Mouse (Mus musculus): ENCODE measurements at regions not wholly inside any gene's neighbourhood (a gene's known extent, or its start where the extent isn't known, plus 50 kb on each side); places are given as distances from the start of the nearest gene placed in this dataset.

DNA sequence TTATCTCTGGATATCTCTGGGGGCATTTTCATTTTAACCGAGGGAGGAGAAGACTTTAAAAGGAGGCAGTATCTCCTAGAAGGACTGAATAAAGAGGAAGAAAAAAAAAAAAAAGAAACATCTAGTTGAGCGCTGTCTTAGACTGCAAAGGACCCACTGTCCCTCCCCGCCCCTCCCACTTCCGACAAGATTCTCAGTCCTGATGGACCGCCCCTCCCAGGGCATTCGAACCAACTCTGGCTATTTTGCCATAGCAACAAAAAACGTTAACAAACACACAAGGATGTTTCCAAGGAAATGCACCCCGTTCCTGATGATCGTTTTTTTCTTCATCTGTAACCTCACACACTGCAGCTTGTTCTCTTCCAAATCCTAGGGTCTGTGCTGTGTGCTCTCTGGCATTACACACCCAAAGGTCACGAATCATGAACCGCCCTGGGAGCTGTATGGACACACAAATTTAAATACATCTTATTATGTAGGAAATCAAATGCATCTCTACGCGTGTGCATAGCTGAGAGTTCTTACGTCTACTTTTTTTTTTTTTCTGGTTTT, 75.8 kb downstream of the Rnd3 start:
- WGBS, result 68% methylated on average over 14 of the region's 14 CpGs
- H3K4me2 ChIP-seq, result no peak overlapping the region
- no peak overlapping the region for H3K9ac ChIP-seq
- H3K36me3 ChIP-seq, result no peaks in the 10 kb centered on the region
- H3K9me3 ChIP-seq, result no peaks in the 10 kb centered on the region
- no peaks in the 10 kb centered on the region; the same call in 1 of the 2 replicates for H3K4me1 ChIP-seq (replicated peaks)
- no peak overlapping the region for H3K27ac ChIP-seq (replicated peaks)
- H3K27me3 ChIP-seq, result no peaks in the 10 kb centered on the region
- no peak for ATAC-seq (ENCODE audit: low read depth)
- H3K4me3 ChIP-seq, result no peak overlapping the region

DNA sequence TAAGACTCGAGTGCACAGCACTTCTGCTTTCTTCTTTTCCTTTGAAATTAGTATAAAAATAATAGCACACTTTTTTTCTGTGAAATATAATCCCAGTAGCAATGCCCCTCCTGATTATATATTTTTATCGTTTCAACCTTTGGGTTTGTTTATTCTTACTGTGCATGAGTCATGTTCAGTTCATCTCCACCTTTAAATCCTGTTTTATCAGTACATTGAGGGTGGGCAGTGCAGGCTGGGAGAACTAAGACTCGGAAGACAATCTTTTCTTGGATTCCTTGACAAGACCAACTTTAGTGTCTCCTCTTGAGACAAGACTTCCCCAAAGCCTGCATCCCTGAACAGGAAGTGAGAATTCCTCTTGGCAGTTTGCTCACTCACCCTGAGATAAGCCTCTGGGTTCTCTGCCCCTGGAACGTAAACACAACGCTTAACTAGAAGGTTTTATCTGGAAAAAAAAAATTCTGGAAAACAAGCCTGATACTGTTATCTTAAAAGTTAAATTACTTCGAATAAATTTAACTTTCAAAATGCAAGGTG, 76.5 kb downstream of the Rnd3 start:
- Histone ChIP-seq H3K4me3 (no peak overlapping the region), H3K36me3 (no peaks in the 10 kb centered on the region), H3K4me2 (no peak overlapping the region), H3K9ac (no peak overlapping the region), H3K27me3 (no peaks in the 10 kb centered on the region), H3K4me1 (replicated peaks) (no peaks in the 10 kb centered on the region; the same call in 1 of the 2 replicates), H3K27ac (replicated peaks) (no peak overlapping the region), H3K9me3 (no peaks in the 10 kb centered on the region)
- ATAC-seq (ENCODE audit: low read depth), result no peak
- WGBS, result 75% methylated on average over 6 of the region's 6 CpGs

DNA sequence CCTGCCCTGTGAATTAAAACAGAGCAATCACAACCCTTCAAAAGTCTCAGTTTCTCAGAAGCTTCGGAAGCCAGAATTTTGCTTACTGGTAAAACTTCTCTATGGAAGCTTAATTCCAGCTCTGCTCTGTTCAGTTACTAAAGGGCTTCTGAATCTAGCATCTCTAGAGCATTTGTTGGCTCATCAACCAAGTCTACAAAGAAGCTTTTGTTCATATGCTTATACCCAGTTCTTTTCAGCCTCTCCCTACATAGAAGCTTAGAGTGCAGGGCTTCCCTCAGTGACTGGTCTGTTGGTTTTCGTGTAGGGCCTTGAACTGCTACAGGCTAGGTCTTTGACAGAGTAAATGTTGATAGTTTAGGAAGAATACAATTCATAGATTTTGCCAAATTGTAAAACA, 78.0 kb downstream of the Rnd3 start:
- no peak overlapping the region for H3K9ac ChIP-seq
- no peak overlapping the region for H3K4me3 ChIP-seq
- no peaks in the 10 kb centered on the region for H3K9me3 ChIP-seq
- peaks cover 9% of the 10 kb centered on the region for H3K4me1 ChIP-seq (replicated peaks)
- WGBS, result 64% methylated on average over 2 of the region's 2 CpGs
- no peak for ATAC-seq (ENCODE audit: low read depth)
- H3K27ac ChIP-seq (replicated peaks), result no peak overlapping the region
- H3K4me2 ChIP-seq, result no peak overlapping the region
- H3K36me3 ChIP-seq, result no peaks in the 10 kb centered on the region
- no peaks in the 10 kb centered on the region for H3K27me3 ChIP-seq

DNA sequence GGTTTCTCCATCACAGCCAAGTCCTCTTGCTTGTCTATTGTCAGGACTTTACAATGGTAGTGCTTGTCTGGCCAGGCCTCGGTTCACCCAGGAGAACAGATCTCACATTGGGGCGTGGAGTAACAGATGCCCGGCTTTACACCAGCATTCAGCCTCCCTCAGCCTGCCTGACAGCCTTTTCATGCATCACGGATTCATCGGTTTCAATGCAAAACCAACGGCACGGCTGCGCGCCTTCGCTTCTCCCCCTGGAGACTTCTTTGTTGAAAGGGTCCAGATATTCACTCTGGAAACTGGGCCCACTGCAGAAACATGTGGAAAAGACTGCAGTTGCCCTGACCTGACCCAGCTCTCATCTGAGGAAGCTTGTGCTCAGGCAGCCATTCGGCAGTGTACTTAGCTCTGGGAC, 82.5 kb downstream of the Rnd3 start:
- Histone ChIP-seq H3K9ac (peak overlapping the region; percentile 41; the same call in 1 of the 2 replicates), H3K36me3 (no peaks in the 10 kb centered on the region), H3K4me2 (peak overlapping the region; percentile 36), H3K4me3 (no peak overlapping the region), H3K4me1 (replicated peaks) (peaks cover 14% of the 10 kb centered on the region), H3K27ac (replicated peaks) (peak overlapping the region; percentile 88), H3K9me3 (no peaks in the 10 kb centered on the region), H3K27me3 (no peaks in the 10 kb centered on the region)
- WGBS, result 22% methylated on average over 11 of the region's 11 CpGs
- peak; percentile 92 for ATAC-seq (ENCODE audit: low read depth)

DNA sequence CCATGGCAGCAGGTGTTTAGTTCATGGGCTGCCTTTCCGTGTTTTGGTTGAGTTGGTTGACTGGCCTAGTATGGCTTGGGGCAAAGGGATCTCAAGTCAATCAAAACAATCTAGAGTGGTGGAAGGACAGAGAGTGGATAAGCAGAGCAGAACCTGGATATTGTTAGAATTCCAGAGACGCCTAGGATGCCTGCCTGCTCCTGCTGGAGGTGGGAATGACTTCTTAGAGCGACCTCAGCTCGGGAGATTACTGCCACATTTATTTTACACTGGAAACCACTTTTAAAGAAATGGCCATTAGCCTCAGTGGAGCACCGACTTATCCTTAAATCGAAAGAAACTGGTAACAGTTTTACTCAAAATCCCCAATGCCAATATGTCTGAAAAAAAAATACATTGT, 83.1 kb downstream of the Rnd3 start:
- no peaks in the 10 kb centered on the region for H3K27me3 ChIP-seq
- H3K4me3 ChIP-seq, result no peak overlapping the region
- no peaks in the 10 kb centered on the region for H3K36me3 ChIP-seq
- H3K4me2 ChIP-seq, result no peak overlapping the region
- no peak overlapping the region for H3K9ac ChIP-seq
- H3K9me3 ChIP-seq, result no peaks in the 10 kb centered on the region
- peak overlapping the region; percentile 88 for H3K27ac ChIP-seq (replicated peaks)
- WGBS, result 53% methylated on average over 6 of the region's 6 CpGs
- no peak for ATAC-seq (ENCODE audit: low read depth)
- H3K4me1 ChIP-seq (replicated peaks), result peaks cover 14% of the 10 kb centered on the region

DNA sequence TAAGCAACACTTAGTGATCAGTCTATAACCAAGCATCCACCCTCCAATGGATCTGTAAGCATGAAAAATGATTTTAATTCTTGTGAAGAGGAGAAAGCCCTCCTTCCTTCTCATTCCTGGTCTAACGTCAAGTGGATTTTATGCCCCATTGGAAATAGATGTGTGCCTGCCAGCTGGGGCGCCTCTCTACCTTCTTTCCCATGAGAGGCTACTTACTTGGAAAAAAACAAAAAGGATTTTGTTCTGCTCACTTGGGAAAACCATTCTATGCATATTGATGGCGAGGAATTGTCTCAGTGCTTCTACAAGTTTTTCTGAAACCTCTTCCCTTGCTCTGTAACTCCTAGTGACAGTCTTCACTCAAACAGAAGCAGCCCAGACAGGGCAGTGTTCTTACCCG, 84.1 kb downstream of the Rnd3 start:
- Histone ChIP-seq H3K9me3 (no peaks in the 10 kb centered on the region), H3K27me3 (no peaks in the 10 kb centered on the region), H3K4me3 (no peak overlapping the region), H3K4me2 (no peak overlapping the region), H3K27ac (replicated peaks) (no peak overlapping the region), H3K4me1 (replicated peaks) (peaks cover 14% of the 10 kb centered on the region), H3K36me3 (no peaks in the 10 kb centered on the region), H3K9ac (no peak overlapping the region)
- 37% methylated on average over 4 of the region's 4 CpGs for WGBS
- no peak for ATAC-seq (ENCODE audit: low read depth)

DNA sequence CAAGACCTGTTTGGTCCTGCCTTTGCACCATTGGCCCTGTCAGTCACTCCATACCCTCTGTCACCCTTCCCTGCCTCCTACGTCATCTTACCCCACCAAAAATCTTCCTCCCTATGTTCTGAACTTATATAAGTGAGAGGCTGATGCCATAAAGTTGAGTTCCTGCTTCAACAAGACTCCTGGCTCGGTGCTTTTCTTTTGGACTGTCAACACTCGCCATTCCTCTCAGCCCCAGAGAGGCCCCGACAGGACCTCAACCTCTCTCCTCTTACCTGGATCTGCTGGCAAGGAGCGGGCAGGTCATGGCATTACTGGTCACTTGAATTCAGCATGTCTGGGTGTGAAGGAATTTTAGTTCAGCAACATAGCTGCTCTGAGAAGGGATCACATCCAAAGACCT, 86.9 kb downstream of the Rnd3 start:
- H3K9ac ChIP-seq, result no peak overlapping the region
- H3K4me3 ChIP-seq, result no peak overlapping the region
- H3K27me3 ChIP-seq, result no peaks in the 10 kb centered on the region
- no peak for ATAC-seq (ENCODE audit: low read depth)
- 94% methylated on average over 5 of the region's 5 CpGs for WGBS
- no peaks in the 10 kb centered on the region for H3K36me3 ChIP-seq
- no peak overlapping the region for H3K4me2 ChIP-seq
- H3K27ac ChIP-seq (replicated peaks), result no peak overlapping the region
- H3K4me1 ChIP-seq (replicated peaks), result peaks cover 14% of the 10 kb centered on the region
- H3K9me3 ChIP-seq, result no peaks in the 10 kb centered on the region

DNA sequence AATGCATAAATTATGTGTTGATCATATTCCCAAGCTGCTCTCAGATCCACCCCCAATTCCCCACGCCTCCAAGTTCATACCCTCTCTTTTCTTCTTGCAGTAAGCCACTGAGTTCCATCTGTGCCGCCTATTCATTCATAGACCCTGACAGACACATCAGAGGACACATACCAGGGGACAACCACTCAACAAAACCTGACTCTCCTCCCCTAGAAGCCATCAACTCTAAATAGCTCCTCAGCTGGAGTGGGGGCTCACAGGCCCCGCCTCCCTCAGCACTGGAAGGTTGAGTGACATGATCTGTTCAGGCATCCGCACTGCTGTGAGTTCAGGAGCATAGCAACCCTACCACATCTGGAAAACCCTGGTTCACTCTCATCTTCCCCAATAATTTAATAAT, 90.8 kb downstream of the Rnd3 start:
- Histone ChIP-seq H3K4me2 (no peak overlapping the region), H3K9ac (no peak overlapping the region), H3K27me3 (no peaks in the 10 kb centered on the region), H3K27ac (replicated peaks) (no peak overlapping the region), H3K4me1 (replicated peaks) (peaks cover 11% of the 10 kb centered on the region), H3K4me3 (no peak overlapping the region), H3K36me3 (no peaks in the 10 kb centered on the region), H3K9me3 (no peaks in the 10 kb centered on the region)
- WGBS, result 74% methylated on average over 4 of the region's 4 CpGs
- no peak for ATAC-seq (ENCODE audit: low read depth)

DNA sequence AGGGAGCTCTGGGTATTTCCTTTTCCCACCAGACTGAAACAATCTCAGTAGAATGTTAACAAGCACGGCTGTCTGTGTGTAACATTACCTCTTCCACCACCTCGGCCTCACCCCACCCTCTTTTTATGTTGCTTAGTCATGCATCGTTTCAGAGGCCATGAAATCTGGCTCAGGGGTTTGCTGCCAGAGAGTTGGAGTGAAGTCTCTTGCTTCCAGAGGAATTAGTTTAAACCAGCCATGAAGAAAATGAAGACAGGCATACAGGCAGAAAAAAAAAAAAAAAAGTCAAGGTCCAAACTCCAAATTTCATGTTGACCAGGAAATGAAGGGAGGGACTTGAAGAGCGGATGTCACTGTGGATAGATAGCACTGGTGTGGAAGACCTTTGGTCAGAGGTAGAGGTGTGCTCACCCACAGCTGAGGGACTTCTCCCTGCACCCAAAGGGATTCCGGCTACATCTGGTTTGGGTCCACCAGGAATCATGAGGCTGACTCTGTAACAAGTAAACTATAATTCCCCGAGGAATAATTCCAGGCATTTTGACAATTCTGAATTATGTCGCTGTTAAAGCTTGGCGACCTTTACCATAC, 92.7 kb downstream of the Rnd3 start:
- no peak overlapping the region for H3K9ac ChIP-seq
- 41% methylated on average over 8 of the region's 8 CpGs for WGBS
- H3K36me3 ChIP-seq, result no peaks in the 10 kb centered on the region

DNA sequence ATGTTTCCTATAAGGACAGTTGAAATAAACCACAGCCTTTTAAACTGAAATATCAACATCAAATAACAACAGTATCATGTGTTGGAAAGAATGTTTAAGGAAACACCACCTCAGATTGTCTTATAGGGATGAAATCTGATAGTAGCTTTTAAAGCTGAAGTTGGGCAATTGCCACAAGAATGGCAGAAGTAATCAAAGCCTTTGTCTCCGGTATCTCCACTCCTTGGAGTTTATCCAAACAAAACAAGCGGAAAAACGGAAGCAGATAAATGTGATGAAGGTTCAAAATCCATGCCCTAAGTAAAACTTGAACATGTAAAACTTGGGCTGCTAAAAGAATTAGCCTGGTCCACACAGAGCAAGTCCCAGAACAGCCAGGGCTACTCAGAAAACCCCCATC, 93.6 kb downstream of the Rnd3 start:
- Histone ChIP-seq H3K9ac (no peak overlapping the region), H3K27me3 (no peaks in the 10 kb centered on the region), H3K27ac (replicated peaks) (no peak overlapping the region), H3K4me1 (replicated peaks) (peaks cover 11% of the 10 kb centered on the region), H3K9me3 (no peaks in the 10 kb centered on the region), H3K36me3 (no peaks in the 10 kb centered on the region), H3K4me2 (no peak overlapping the region), H3K4me3 (no peak overlapping the region)
- ATAC-seq (ENCODE audit: low read depth), result no peak
- 67% methylated on average over 3 of the region's 3 CpGs for WGBS

More for the DNA sequence above, 92.7 kb downstream of the Rnd3 start:
- H3K9me3 ChIP-seq, result no peaks in the 10 kb centered on the region
- H3K4me2 ChIP-seq, result no peak overlapping the region
- no peak for ATAC-seq (ENCODE audit: low read depth)
- H3K4me1 ChIP-seq (replicated peaks), result peaks cover 11% of the 10 kb centered on the region
- H3K27me3 ChIP-seq, result no peaks in the 10 kb centered on the region
- H3K4me3 ChIP-seq, result no peak overlapping the region
- H3K27ac ChIP-seq (replicated peaks), result no peak overlapping the region

DNA sequence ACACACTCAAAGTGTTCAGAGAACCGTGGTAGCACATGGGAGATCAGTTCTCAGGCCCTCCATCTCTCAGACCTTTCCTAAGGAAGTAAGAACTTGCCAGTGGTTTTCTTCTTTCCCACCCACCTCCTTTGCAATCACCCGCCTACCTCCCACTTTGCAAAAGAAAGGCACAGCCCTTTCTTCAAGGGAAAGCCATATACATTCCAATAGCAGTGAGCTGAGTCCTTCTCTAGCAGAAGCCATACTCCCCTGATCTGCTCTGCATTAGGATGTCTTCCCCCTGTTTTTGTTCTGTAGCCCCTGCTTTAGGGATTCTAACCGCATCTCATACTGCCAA, 99.1 kb downstream of the Rnd3 start:
- WGBS, result 58% methylated on average over 3 of the region's 3 CpGs
- no peaks in the 10 kb centered on the region for H3K36me3 ChIP-seq
- no peak for ATAC-seq (ENCODE audit: low read depth)

DNA sequence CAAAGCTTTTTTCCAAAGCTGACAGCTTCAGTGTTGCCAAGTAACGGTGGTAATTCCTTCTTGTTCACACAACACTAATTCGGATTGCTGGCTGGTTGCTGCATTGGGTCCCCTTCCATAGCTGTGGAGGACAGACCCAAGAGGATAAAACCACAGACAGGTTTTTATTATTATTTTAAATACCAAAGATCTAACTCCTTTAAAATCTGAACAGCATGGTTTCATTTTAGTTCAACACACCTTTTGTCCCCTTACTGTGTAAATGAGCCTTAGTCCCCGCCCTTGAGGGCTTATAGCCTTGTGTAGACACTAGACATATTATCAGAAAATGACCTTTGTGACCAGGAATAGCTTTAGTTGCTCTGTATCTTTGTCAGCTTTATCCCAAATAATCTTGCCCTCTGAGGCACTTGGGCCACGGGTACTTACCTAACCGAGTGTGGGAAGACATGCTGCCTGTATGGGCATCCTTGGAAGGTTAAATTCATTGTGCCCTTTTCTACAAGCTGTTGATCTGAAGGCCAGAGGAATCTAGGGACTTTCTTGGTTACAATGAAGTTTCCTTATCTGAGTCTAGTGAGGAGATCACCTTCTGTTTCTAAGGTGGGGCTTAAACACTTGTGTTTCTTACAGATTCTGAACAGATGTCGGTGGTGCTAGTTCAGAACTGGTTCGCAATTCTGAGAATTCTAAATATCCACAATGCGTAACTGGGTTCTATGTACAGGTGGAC, 99.6 kb downstream of the Rnd3 start:
- ATAC-seq (ENCODE audit: low read depth), result no peak
- Histone ChIP-seq H3K27me3 (no peaks in the 10 kb centered on the region), H3K4me1 (replicated peaks) (peaks cover 15% of the 10 kb centered on the region), H3K9me3 (no peaks in the 10 kb centered on the region), H3K4me3 (no peak overlapping the region), H3K36me3 (no peaks in the 10 kb centered on the region), H3K27ac (replicated peaks) (no peak overlapping the region), H3K4me2 (no peak overlapping the region), H3K9ac (no peak overlapping the region)
- 70% methylated on average over 8 of the region's 8 CpGs for WGBS

More for the DNA sequence above, 99.1 kb downstream of the Rnd3 start:
- H3K9ac ChIP-seq, result no peak overlapping the region
- H3K27me3 ChIP-seq, result no peaks in the 10 kb centered on the region
- no peak overlapping the region for H3K4me2 ChIP-seq
- H3K9me3 ChIP-seq, result no peaks in the 10 kb centered on the region
- no peak overlapping the region for H3K27ac ChIP-seq (replicated peaks)
- peaks cover 15% of the 10 kb centered on the region for H3K4me1 ChIP-seq (replicated peaks)
- no peak overlapping the region for H3K4me3 ChIP-seq

Data from neural tube, embryonic 13.5 days (tissue).